Mouse (Mus musculus): ENCODE measurements around the gene Rpn1. TPM values are rescaled to one million over a fixed set of nuclear protein-coding genes. Genes with fewer than 3 reads are reported as not detected.

Gene Rpn1
- 164 and 173 TPM in 2 replicates for polyA plus RNA-seq (2012; rRNA removed)

GRCm38 (mm10) chr6:88084278-88085151 lies at the start of gene Rpn1:
Rpn1 (plus strand) TSS chr6:88084482.
- peak; percentile 93 for DNase-seq (ENCODE audit: low spot score)

- no peak for DNase-seq (ENCODE audit: low spot score)
Observed at GRCm38 (mm10) chr6:88037471-88038045, 46.7 kb upstream of the Rpn1 start.

- no peak for DNase-seq (ENCODE audit: low spot score)
Observed at GRCm38 (mm10) chr6:88039426-88039825, 44.9 kb upstream of the Rpn1 start.

- no peak for DNase-seq (ENCODE audit: low spot score)
Observed at GRCm38 (mm10) chr6:88041221-88041620, 43.1 kb upstream of the Rpn1 start.

GRCm38 (mm10) chr6:88042336-88042735 lies 41.9 kb upstream of the Rpn1 start:
- no peak for DNase-seq (ENCODE audit: low spot score)

GRCm38 (mm10) chr6:88044234-88044576 lies 40.1 kb upstream of the Rpn1 start:
- DNase-seq (ENCODE audit: low spot score): no peak

GRCm38 (mm10) chr6:88044577-88045405 lies 39.5 kb upstream of the Rpn1 start, which contains the start of gene Rab7:
Rab7 (minus strand) TSS chr6:88045270.
- peak; percentile 94 for DNase-seq (ENCODE audit: low spot score)

- no peak for DNase-seq (ENCODE audit: low spot score)
Observed at GRCm38 (mm10) chr6:88045406-88045766, 38.9 kb upstream of the Rpn1 start.

- DNase-seq (ENCODE audit: low spot score): no peak
Observed at GRCm38 (mm10) chr6:88047853-88048252, 36.4 kb upstream of the Rpn1 start.

GRCm38 (mm10) chr6:88049008-88049407 lies 35.3 kb upstream of the Rpn1 start:
- DNase-seq (ENCODE audit: low spot score): no peak

GRCm38 (mm10) chr6:88051206-88051605 lies 33.1 kb upstream of the Rpn1 start:
- DNase-seq (ENCODE audit: low spot score): no peak

- DNase-seq (ENCODE audit: low spot score): no peak
Observed at GRCm38 (mm10) chr6:88053228-88054080, 30.8 kb upstream of the Rpn1 start.

GRCm38 (mm10) chr6:88054081-88054835 lies 30.0 kb upstream of the Rpn1 start:
- no peak for DNase-seq (ENCODE audit: low spot score)

GRCm38 (mm10) chr6:88055663-88056062 lies 28.6 kb upstream of the Rpn1 start:
- no peak for DNase-seq (ENCODE audit: low spot score)

GRCm38 (mm10) chr6:88056866-88057265 lies 27.4 kb upstream of the Rpn1 start:
- no peak for DNase-seq (ENCODE audit: low spot score)

GRCm38 (mm10) chr6:88059903-88060302 lies 24.4 kb upstream of the Rpn1 start:
- DNase-seq (ENCODE audit: low spot score): no peak

- DNase-seq (ENCODE audit: low spot score): no peak
Observed at GRCm38 (mm10) chr6:88060602-88061001, 23.7 kb upstream of the Rpn1 start.

- DNase-seq (ENCODE audit: low spot score): no peak
Observed at GRCm38 (mm10) chr6:88061406-88061805, 22.9 kb upstream of the Rpn1 start.

GRCm38 (mm10) chr6:88062398-88062797 lies 21.9 kb upstream of the Rpn1 start:
- DNase-seq (ENCODE audit: low spot score): no peak

GRCm38 (mm10) chr6:88064072-88064642 lies 20.1 kb upstream of the Rpn1 start:
- DNase-seq (ENCODE audit: low spot score): no peak

Data from urinary bladder, adult 2 months (tissue).